Mouse (Mus musculus): ENCODE measurements around the gene Plch1.

Plch1 gene

GRCm38 (mm10) chr3:63665307-63665706 lies 234.0 kb downstream of the Plch1 start:
- DNase-seq: no peak

GRCm38 (mm10) chr3:63664575-63665243 lies 234.6 kb downstream of the Plch1 start:
- DNase-seq: no peak

Measured in lung, postnatal 14 days (tissue).